Mouse (Mus musculus) ovary, adult 18-20 months (tissue): ENCODE measurements around the gene Prr13.

Source experiments
- DNase-seq: peaks from one replicate; pipeline ENCODE4 v3.0.0; 2022; ENCODE audit warnings: low spot score, mixed read lengths

Prr13 gene

DNA sequence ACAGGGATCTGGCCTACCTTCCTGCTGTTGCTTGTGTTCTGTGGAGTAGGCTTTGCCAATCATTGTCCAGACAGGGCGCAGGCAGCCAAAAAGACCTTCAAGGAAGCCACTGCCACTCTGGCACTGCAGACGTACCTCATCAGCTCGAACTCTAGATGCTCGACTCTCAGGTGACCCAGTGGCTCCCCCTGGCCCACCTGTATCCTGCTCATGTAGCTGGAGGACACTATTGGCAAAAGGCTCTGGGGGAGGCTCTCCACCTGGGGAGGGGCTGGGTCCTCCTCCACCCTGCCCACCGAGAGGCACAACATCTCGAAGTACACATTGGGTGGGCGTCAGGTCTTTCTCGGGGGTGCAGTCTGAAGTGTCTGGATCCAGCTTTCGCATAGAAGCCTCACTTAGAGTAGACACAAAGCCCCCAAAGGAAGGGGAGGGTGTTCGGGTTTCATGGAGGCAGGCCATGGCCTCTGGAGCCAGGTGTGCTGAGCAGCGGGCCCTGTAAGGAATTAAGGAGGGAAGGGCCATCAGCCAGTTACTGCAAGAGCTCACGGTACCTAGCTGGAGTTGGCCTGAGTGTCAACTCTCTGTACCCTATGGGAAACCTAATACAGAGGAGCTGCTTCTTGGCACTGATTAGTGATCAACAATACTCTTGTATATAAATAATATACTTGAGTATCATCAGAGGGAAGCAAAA lies 46.4 kb downstream of the Prr13 start:
- no peak for DNase-seq

DNA sequence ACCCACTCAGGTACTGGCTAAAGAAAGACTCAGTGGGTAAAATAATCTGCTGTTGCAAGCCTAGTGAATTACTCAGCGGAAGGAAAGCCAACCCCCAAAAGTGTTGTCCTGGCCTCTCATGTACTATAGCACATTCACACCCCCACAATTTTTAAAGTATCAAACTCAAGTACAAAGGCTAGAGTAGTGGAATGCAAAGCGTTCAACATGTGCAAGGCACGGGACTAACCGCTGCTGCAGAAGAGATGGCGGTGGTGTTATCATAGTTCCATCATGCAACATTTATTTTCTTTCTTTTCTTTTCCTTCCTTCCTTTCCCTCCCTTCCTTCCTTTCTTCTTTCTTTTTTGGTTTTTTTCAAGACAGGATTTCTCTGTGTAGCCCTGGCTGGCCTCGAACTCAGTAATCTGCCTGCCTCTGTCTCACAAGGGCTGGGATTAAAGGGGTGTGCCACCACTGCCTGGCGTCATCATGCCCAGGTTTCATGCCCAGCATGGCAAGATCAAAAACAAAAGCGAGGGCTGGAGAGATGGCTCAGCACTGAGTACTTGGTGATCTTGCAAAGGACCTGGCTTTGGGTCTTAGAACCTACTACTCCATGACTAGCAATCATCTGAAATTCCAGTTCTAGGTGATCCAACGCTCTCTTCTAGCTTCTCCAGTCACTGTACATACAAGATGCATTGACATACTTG lies 47.1 kb downstream of the Prr13 start:
- DNase-seq, result no peak

DNA sequence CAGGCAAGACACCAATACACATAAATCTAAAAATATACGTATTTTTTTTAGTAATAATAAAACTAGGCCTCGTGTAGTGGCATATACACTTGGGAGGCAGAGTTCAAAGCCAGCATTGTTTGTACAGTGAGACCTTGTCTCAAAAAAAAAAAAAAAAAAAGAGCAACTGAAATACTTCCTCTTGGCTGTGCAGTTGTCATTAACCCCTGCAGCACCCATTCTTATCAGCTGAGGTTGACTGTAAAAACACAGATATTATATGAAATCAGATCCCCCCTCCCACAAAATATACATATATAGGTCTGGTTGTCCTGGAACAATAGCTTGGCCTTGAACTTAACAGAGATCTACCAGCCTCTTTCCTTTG lies 47.6 kb downstream of the Prr13 start:
- no peak for DNase-seq

DNA sequence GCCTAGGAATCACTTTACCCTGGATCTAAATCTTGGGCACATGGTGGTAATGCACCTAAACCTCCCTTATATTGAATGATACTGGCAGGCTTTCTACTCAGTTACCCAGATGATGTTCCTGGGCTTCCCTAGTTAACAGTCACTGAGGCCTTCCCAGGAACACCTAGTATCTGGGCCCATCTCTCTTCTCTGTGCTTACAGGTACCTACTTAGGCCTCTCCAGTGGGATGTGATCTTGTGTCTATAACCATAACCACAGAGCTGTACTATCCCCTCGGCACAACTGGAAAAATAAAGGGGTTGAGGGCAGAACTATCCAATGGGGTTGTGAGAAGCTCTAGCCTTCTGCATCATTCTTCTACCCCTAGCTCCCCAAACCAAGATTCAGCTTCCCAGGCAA lies 48.0 kb downstream of the Prr13 start:
- DNase-seq, result no peak

DNA sequence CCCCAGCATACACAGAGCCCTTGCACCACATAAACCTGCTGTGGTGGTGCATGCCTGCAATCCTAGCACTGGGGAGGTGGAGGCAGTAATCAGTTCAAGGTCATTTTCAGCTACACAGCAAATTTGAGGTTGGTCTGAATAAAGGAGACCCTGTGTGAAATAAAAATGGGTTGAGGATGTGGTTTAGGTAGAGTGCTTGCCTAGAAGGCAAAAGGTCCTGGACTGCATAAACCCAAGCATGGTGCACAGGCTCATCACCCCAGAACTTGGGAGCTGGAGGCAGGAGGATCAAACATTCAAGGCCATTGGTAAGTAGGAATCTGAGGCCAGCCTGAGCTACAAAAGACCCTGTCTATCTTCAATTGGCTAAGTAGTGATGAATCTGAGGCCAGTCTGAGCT lies 48.7 kb downstream of the Prr13 start:
- no peak for DNase-seq

DNA sequence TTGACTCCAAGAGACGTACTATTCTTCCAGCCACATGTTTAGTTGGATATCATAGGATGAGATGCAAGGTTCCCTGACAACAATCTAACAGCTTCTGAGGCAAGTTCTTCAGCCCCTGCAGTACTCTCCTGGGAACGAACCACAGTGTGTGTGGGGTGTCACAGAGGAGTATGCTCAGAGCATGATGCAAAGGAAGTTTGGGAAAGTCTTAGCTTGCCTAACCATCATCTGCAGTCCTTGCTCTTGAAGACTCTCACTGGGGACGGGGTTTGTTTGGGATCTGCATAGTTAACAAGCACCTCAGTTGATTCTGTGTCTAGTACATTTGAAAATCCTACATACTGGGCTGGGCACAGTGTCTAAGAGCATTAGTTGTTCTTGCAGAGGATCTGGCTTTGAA lies 49.5 kb downstream of the Prr13 start:
- DNase-seq, result no peak

DNA sequence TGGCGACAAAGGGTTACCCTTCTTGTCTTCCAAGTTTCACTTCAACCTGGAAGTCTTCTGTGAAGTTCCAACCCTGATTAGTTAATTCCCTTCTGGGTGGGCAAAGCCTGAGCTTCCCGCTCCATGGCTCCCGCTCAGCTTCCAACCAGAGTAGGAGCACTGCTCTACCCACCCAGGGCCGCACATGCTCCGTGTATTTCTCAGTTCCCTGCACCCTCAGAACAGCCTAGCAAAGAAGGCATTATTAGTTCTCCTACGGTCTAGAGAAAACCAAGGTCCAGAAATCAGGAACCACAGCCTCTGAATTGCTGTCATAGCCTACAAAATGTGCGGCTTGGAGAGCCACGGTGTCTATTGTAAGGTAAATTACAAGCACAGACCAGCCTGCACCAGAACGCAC lies 51.3 kb downstream of the Prr13 start:
- no peak for DNase-seq

DNA sequence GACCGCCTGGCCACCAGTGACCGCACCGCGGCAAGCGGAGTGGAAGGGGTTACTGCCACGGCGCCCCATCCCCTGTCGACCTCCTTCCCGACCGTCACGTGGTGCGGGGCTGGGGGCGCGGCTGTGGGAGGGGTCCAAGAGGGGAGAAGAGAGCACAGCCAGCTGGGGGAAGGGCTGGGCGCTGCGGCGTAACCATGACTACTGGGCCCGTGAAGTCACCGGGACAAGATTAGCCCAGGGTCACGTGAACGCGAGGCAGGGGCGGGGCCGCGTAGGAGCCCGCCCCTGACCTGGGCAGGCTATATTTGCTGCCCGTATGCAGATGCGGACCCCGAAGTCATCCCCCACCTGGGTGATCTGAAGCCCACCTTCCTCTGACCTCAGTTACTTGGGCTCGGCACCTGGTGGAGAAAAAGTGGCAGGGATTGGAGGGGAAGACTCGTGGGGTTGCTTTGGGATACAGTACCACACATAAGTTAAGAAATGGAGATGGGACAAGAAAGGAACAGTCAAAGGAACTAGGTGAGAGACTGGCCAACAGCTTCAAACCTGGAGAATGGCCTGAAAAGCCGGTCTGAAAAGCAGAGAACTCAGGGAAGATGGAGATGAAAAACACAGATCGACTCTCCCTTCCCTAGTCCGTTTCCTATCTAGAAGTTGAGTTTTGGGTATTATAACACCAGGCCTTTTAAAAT lies 51.9 kb downstream of the Prr13 start:
- DNase-seq, result peak; percentile 82

DNA sequence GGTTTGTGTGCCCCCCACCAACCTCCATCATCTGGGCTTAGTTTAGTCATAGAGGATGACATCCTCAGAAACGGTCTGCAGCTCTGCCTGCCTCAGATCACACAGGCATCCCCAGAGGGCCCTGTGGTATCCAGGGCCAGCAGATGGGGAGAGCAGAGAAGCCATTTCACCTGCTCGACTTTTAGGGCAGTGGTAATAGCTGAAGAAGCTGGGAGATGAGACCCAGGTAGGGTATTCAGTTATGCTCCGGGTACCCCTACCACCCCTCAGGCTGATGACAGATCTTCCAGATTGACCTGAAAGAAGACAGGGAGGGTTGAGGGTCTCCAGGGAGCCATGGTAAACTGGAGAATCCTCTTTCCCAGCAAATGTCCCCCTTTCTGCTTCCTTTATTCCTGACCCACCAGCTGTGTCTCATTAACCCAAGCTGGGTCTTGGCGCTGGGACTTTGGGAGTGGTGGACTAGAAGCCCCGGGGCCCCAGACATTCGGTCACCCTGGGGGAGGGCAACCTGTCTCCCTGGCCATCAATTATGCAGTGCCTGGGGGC lies 52.5 kb downstream of the Prr13 start:
- DNase-seq, result no peak

DNA sequence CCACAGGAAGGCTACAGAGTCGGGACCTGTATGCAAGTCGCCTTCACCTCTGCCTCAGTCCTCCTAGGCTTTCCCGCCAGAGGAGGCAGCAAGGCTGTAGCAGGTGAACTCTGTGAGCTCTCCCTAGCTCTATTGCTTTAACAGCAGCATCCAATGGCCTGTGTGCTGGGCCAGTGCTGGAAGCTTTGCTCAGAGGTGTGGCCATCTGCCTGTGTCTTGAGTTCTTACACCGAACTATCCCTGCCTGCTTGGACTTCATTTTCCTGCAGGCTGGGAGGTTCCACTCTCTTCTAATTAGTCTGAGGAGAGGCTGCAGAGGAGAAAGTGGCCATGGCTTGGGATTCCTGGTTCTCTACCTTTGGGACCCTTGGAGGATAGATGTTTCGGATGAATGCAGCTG lies 53.2 kb downstream of the Prr13 start:
- DNase-seq, result no peak
